Mouse (Mus musculus) liver, embryonic 12.5 days (tissue): ENCODE results near the gene Mmd2. TPM values are rescaled to one million over a fixed set of nuclear protein-coding genes. Genes with fewer than 3 reads are reported as not detected.

Experiments
- ATAC-seq: fragments of 200-750 bp; cut with Nextera tagmentation; 2 replicates; pipeline ENCODE4 v1.8.0; 2017; ENCODE audit warnings: moderate number of reproducible peaks, mild to moderate bottlenecking, moderate library complexity
- H3K27ac ChIP-seq: fragments of 300-500 bp; sonication (generic); 2 replicates; pipeline ENCODE4 v1.5.1; 2016; ENCODE audit warnings: mild to moderate bottlenecking
- H3K27me3 ChIP-seq: fragments of 300-500 bp; sonication (generic); replicated peaks from 2 replicates; pipeline ENCODE4 v1.6.1; 2016; ENCODE audit warnings: mild to moderate bottlenecking, moderate library complexity
- H3K36me3 ChIP-seq: fragments of 300-500 bp; sonication (generic); 2 replicates; pipeline ENCODE4 v1.6.1; 2016; ENCODE audit warnings: mild to moderate bottlenecking, moderate library complexity
- H3K4me1 ChIP-seq: fragments of 300-500 bp; sonication (generic); 2 replicates; pipeline ENCODE4 v1.6.1; 2016
- H3K4me2 ChIP-seq: fragments of 300-500 bp; sonication (generic); 2 replicates; pipeline ENCODE4 v1.6.1; 2016; ENCODE audit warnings: mild to moderate bottlenecking, moderate library complexity
- H3K4me3 ChIP-seq: fragments of 300-500 bp; sonication (generic); 2 replicates; pipeline ENCODE4 v1.5.1; 2016; ENCODE audit warnings: mild to moderate bottlenecking, moderate library complexity
- H3K9ac ChIP-seq: fragments of 300-500 bp; sonication (generic); 2 replicates; pipeline ENCODE4 v1.6.1; 2016; ENCODE audit warnings: mild to moderate bottlenecking, moderate library complexity
- H3K9me3 ChIP-seq: fragments of 300-500 bp; sonication (generic); replicated peaks from 2 replicates; pipeline ENCODE4 v1.6.1; 2016; ENCODE audit warnings: mild to moderate bottlenecking, moderate library complexity
- WGBS: fragments of 180-500 bp; shearing (Covaris S2); methylation state at CpG from one replicate; pipeline ENCODE4 v1.1.7; 2016; ENCODE audit not compliant: insufficient replicate concordance; 5-methylcytosine and 5-hydroxymethylcytosine counted together
- polyA plus RNA-seq: library from polyadenylated mRNA; unstranded; fragments of >200 nt; fragmentation: Nextera tagmentation; extraction: Ambion mirVana; gene quantifications from 2 replicates; pipeline ENCODE4 v1.2.1, GENCODE M21; 2016

The Mmd2 gene
- polyA plus RNA-seq, 1 experiment from 2014 or later: 17.3 TPM

DNA sequence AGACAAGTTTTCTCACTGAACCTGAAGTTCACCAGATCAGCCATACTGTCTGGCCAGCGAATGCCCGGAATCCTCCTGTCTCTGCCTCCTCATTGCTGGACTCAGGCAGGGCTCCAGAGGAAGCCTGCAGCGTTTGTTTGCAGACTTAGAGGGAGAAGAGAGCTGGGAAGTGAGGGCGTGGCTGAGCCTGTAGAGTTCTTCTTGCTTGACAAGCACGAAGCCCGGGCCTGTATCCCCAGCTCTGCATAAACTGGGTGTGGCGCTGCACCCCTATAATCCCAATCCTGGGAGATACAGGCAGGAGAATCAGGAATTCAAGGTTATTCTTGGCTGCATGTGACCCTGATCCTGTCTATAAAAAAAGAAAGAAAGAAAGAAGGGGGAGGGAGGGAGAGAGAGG is 48.3 kb downstream of the Mmd2 start:
- H3K27ac ChIP-seq: no peak overlapping the region
- no peaks in the 10 kb centered on the region for H3K4me1 ChIP-seq
- 39% methylated on average over 7 of the region's 7 CpGs for WGBS
- no peak for ATAC-seq
- H3K4me2 ChIP-seq: no peak overlapping the region
- H3K9ac ChIP-seq: no peak overlapping the region
- no peak overlapping the region for H3K4me3 ChIP-seq
- no peaks in the 10 kb centered on the region for H3K36me3 ChIP-seq
- H3K9me3 ChIP-seq: no peaks in the 10 kb centered on the region
- no peaks in the 10 kb centered on the region for H3K27me3 ChIP-seq

- Histone ChIP-seq H3K9me3 (no peaks in the 10 kb centered on the region), H3K4me3 (no peak overlapping the region), H3K36me3 (no peaks in the 10 kb centered on the region), H3K4me1 (no peaks in the 10 kb centered on the region), H3K4me2 (peak overlapping the region; percentile 33), H3K9ac (no peak overlapping the region), H3K27me3 (no peaks in the 10 kb centered on the region), H3K27ac (no peak overlapping the region)
- ATAC-seq: peak; percentile 68
- WGBS: 23% methylated on average over 19 of the region's 21 CpGs
Observed at GRCm38 (mm10) chr5:142557397-142558067, 51.1 kb downstream of the Mmd2 start.

GRCm38 (mm10) chr5:142556721-142557120 is 51.9 kb downstream of the Mmd2 start:
- Histone ChIP-seq H3K9ac (no peak overlapping the region), H3K27me3 (no peaks in the 10 kb centered on the region), H3K4me1 (no peaks in the 10 kb centered on the region), H3K4me3 (no peak overlapping the region), H3K4me2 (no peak overlapping the region), H3K9me3 (no peaks in the 10 kb centered on the region), H3K27ac (no peak overlapping the region), H3K36me3 (no peaks in the 10 kb centered on the region)
- no peak for ATAC-seq
- 78% methylated on average over 4 of the region's 4 CpGs for WGBS

DNA sequence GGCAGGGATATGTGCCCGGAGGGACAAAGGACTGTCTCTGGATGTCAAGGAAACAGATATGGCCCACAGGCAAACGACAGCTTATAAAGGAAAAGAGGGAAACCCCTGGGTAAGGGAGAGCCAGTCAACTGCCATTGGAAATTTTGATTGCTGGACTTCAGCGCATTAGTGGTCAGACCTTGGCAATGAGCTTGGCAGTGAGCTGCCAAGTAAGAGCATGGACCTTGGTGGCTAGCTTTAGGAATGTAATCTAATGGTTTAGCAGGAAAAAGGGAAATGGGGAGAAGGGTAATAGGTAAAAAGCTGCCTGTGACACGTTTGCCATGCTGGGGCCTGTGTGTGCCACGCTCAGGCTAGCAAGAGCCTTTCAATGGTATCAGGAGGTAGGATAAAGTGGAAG is 52.7 kb downstream of the Mmd2 start:
- Histone ChIP-seq H3K36me3 (no peaks in the 10 kb centered on the region), H3K4me1 (peaks cover 5% of the 10 kb centered on the region), H3K27ac (no peak overlapping the region), H3K4me2 (no peak overlapping the region), H3K27me3 (peaks cover 4% of the 10 kb centered on the region), H3K9me3 (0 out of 2 replicates have a peak, but pooled peaks cover 3% of the 10 kb centered on the region), H3K9ac (no peak overlapping the region), H3K4me3 (no peak overlapping the region)
- ATAC-seq: no peak
- WGBS: 62% methylated on average over 5 of the region's 5 CpGs

- Histone ChIP-seq H3K9me3 (0 out of 2 replicates have a peak, but pooled peaks cover 3% of the 10 kb centered on the region), H3K9ac (peak within 1 kb of the TSS; percentile 55; the same call in 1 of the 2 replicates), H3K27me3 (peaks cover 42% of the 10 kb centered on the region), H3K4me3 (peak within 1 kb of the TSS; percentile 53), H3K4me1 (peaks cover 10% of the 10 kb centered on the region), H3K27ac (no peak within 1 kb of the TSS), H3K36me3 (no peaks in the 10 kb centered on the region), H3K4me2 (peak within 1 kb of the TSS; percentile 85)
- ATAC-seq: peak; percentile 85
- WGBS: 4% methylated on average over 67 of the region's 80 CpGs
Observed at GRCm38 (mm10) chr5:142550706-142551652, 57.6 kb downstream of the Mmd2 start, which contains the start of gene Radil. TSS of gene Radil (minus strand) at chr5:142551098.

DNA sequence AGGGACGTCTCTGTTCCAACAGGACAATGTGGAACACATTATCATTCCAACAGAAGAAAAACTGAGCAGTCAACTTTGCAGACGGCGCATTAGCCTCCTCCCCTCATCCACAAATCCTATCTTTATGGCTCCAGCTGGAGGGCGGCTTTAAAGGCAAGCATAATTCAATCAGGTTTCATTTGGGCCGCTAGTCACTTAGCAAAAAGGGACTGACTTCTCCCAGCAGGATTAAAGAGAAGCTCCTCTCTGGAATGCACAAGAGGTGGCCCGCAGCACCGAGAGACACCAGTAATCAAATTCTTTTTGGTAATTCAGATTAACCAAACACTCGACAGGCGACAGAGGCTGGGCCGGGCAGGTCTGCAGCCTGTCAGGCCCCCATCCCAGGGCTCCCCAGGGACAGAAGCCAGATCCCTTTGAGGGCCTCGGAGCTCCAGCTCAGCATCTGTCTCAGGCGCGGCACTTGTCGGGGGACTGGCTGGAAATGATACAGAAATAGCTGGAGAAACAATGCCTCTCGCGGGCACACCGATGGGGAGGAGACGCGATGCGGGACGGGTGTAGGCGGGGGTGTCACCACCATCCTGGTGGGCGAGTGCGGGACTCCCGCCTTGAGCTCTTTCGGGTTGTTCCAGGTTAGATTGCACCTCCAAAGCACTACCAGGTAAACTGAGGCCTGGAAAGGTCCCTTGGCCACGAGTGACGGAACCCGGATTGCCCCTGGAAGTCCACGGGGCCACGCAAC is 58.5 kb downstream of the Mmd2 start:
- peaks cover 42% of the 10 kb centered on the region for H3K27me3 ChIP-seq
- peak overlapping the region; percentile 53 for H3K4me3 ChIP-seq
- WGBS: 11% methylated on average over 31 of the region's 31 CpGs
- H3K9me3 ChIP-seq: 0 out of 2 replicates have a peak, but pooled peaks cover 3% of the 10 kb centered on the region
- peak overlapping the region; percentile 85 for H3K4me2 ChIP-seq
- H3K36me3 ChIP-seq: no peaks in the 10 kb centered on the region
- no peak overlapping the region for H3K27ac ChIP-seq
- H3K4me1 ChIP-seq: peaks cover 10% of the 10 kb centered on the region
- H3K9ac ChIP-seq: no peak overlapping the region
- peak; percentile 4; the same call in 1 of the 2 replicates for ATAC-seq

DNA sequence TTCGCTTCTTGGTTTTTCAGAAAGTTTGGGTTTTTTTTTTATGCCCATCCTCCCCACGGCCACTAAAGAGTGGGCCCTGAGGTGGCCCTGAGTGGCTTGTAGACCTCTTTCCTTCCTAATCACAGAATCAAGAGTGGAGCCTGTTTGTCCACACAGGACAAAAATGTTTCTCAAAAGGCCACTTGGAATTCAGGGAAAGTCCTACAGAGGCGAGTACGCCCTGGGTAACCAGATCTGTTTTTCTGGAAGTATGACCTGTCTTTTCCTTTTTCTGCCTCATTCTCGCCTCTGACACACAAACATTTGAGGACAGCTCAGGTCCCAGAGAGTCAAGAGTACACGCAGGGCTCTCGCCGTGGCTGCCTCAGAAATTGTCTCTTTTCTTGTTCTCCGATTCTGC is 59.2 kb downstream of the Mmd2 start:
- WGBS: 63% methylated on average over 9 of the region's 9 CpGs
- Histone ChIP-seq H3K9me3 (0 out of 2 replicates have a peak, but pooled peaks cover 3% of the 10 kb centered on the region), H3K36me3 (no peaks in the 10 kb centered on the region), H3K27me3 (peaks cover 42% of the 10 kb centered on the region), H3K9ac (no peak overlapping the region), H3K4me3 (no peak overlapping the region), H3K4me2 (no peak overlapping the region), H3K27ac (no peak overlapping the region), H3K4me1 (peaks cover 10% of the 10 kb centered on the region)
- no peak for ATAC-seq

DNA sequence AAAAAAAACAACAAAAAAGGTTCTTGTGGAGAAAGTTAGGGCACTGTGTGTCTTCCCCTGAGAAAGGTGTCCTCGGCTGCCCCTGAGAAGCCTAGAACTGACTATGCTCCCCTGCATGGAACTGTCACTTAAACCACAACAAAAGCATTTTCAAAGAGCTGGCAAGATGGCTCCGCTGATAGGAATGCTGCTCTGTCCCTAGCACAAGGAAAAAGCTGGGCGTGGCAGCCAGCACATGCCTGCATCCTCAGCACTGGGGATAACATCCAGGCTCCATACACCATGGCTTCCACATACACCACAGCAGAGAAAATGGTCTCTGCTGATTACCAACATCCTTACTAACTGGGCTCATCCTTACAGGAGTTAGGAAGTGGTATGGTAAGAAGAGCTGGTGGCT is 61.5 kb downstream of the Mmd2 start:
- 41% methylated on average over 3 of the region's 3 CpGs for WGBS
- Histone ChIP-seq H3K4me3 (no peak overlapping the region), H3K9me3 (0 out of 2 replicates have a peak, but pooled peaks cover 3% of the 10 kb centered on the region), H3K27me3 (peaks cover 42% of the 10 kb centered on the region), H3K4me2 (no peak overlapping the region), H3K9ac (no peak overlapping the region), H3K36me3 (no peaks in the 10 kb centered on the region), H3K27ac (no peak overlapping the region), H3K4me1 (peaks cover 13% of the 10 kb centered on the region)
- ATAC-seq: no peak

DNA sequence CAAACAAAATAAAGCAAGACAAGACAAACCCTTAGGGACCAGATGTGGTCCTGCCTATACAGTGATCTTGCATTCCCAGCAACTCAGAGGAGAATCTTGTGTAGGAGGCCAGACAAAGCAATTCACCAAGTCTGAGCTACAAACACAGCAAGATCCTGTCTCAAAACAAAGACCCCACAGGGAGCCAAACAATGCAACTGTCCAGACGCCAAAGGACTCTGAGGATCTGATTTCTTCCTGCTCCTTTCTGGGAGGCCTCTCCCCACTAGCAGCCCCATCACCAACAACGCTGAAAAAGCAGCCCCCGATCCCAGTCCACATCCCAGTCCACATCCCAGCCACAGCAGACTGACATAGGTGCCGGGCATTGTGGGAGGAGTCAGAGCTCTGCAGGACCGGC is 62.3 kb downstream of the Mmd2 start:
- no peak overlapping the region for H3K27ac ChIP-seq
- no peak overlapping the region for H3K4me2 ChIP-seq
- H3K9me3 ChIP-seq: 0 out of 2 replicates have a peak, but pooled peaks cover 3% of the 10 kb centered on the region
- H3K4me1 ChIP-seq: peaks cover 13% of the 10 kb centered on the region
- H3K27me3 ChIP-seq: peaks cover 42% of the 10 kb centered on the region
- no peak for ATAC-seq
- no peak overlapping the region for H3K9ac ChIP-seq
- no peak overlapping the region for H3K4me3 ChIP-seq
- H3K36me3 ChIP-seq: no peaks in the 10 kb centered on the region
- 30% methylated on average over 5 of the region's 5 CpGs for WGBS

- Histone ChIP-seq H3K27me3 (peaks cover 31% of the 10 kb centered on the region), H3K9ac (no peak overlapping the region), H3K4me1 (peaks cover 3% of the 10 kb centered on the region; the same call in 1 of the 2 replicates), H3K36me3 (no peaks in the 10 kb centered on the region), H3K27ac (no peak overlapping the region), H3K4me2 (no peak overlapping the region), H3K4me3 (no peak overlapping the region), H3K9me3 (no peaks in the 10 kb centered on the region)
- ATAC-seq: no peak
- 40% methylated on average over 5 of the region's 5 CpGs for WGBS
Observed at GRCm38 (mm10) chr5:142545014-142545795, 63.4 kb downstream of the Mmd2 start.

GRCm38 (mm10) chr5:142537286-142537685 is 71.3 kb downstream of the Mmd2 start:
- Histone ChIP-seq H3K4me2 (no peak overlapping the region), H3K36me3 (no peaks in the 10 kb centered on the region)

More at GRCm38 (mm10) chr5:142537286-142537685, 71.3 kb downstream of the Mmd2 start:
- H3K4me1 ChIP-seq: no peaks in the 10 kb centered on the region
- no peak overlapping the region for H3K9ac ChIP-seq
- no peak for ATAC-seq
- H3K9me3 ChIP-seq: no peaks in the 10 kb centered on the region
- H3K27me3 ChIP-seq: no peaks in the 10 kb centered on the region; the same call in 1 of the 2 replicates
- H3K4me3 ChIP-seq: no peak overlapping the region
- H3K27ac ChIP-seq: no peak overlapping the region
- 63% methylated on average over 3 of the region's 3 CpGs for WGBS
